Mouse (Mus musculus) CH12.LX (cell line): ENCODE data around the gene Nelfb.
A peak's percentile ranks its signal among the peaks of the same experiment; 100 is the strongest.

Source experiments
- CHD1 ChIP-seq: IDR thresholded peaks from 2 replicates; pipeline ENCODE4 v1.6.1; 2012; ENCODE audit warnings: low read depth, low read length, improper control_type of control experiment, inconsistent platforms
- CHD2 ChIP-seq: IDR thresholded peaks from 2 replicates; pipeline ENCODE4 v1.6.1; 2011; ENCODE audit warnings: low read length, improper control_type of control experiment
- CTCF ChIP-seq, 2 experiments: IDR thresholded peaks in 1 of 2; conservative IDR thresholded peaks in 1 of 2; 2 replicates each; pipeline ENCODE4 v1.5.1; 2011 to 2012; ENCODE audit warnings: low read depth in 2 of 2, low read length in 2 of 2, improper control_type of control experiment in 1 of 2, inconsistent platforms in 1 of 2, mild to moderate bottlenecking in 1 of 2, moderate library complexity in 1 of 2
- E2F4 ChIP-seq: IDR thresholded peaks from 2 replicates; pipeline ENCODE4 v1.6.1; 2011; ENCODE audit warnings: low read depth, low read length, improper control_type of control experiment; ENCODE audit not compliant: insufficient replicate concordance
- EP300 ChIP-seq: IDR thresholded peaks from 2 replicates; pipeline ENCODE4 v1.6.1; 2011; ENCODE audit warnings: low read length, improper control_type of control experiment
- MAX ChIP-seq: IDR thresholded peaks from 2 replicates; pipeline ENCODE4 v1.6.1; 2011; ENCODE audit warnings: low read length, improper control_type of control experiment
- MXI1 ChIP-seq: IDR thresholded peaks from 2 replicates; pipeline ENCODE4 v1.6.1; 2011; ENCODE audit warnings: mild to moderate bottlenecking, low read depth, low read length, improper control_type of control experiment
- POLR2A ChIP-seq: IDR thresholded peaks from 2 replicates; pipeline ENCODE4 v1.6.1; 2011; ENCODE audit warnings: low read depth, mild to moderate bottlenecking, improper control_type of control experiment, low read length
- POLR2AphosphoS2 ChIP-seq: IDR thresholded peaks from 2 replicates; pipeline ENCODE4 v1.6.1; 2011; ENCODE audit warnings: low read depth, low read length, improper control_type of control experiment
- UBTF ChIP-seq: IDR thresholded peaks from 2 replicates; pipeline ENCODE4 v1.6.1; 2012; ENCODE audit warnings: low read depth, mild to moderate bottlenecking, inconsistent platforms, low read length, improper control_type of control experiment, moderate library complexity
- USF1 ChIP-seq: IDR thresholded peaks from 2 replicates; pipeline ENCODE4 v1.6.1; 2014; ENCODE audit warnings: low read depth, mild to moderate bottlenecking, inconsistent platforms, low read length, improper control_type of control experiment
- USF2 ChIP-seq: conservative IDR thresholded peaks from 2 replicates; pipeline ENCODE4 v1.6.1; 2011; ENCODE audit warnings: low read depth, low read length, improper control_type of control experiment
- ZMIZ1 ChIP-seq: IDR thresholded peaks from 2 replicates; pipeline ENCODE4 v1.6.1; 2012; ENCODE audit warnings: low read depth, mild to moderate bottlenecking, inconsistent platforms, low read length, improper control_type of control experiment

DNA sequence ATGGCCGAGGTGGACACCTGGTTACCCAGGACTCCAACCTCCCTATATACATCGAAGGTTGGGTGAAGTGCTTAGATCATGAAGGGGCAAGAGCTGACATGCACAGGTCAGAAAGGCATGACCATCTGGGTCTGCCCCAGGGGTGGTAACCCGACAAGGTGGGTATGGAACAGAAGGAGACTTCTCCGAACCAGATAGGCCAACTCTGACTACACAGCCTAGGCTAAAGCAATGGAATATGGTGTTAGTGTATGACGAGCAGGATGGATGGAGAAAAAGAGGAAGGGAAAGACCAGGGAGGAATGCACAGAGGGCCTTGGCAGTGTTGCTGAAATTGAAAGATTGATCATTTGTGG, 24.7 kb downstream of the Nelfb start:
- TF ChIP-seq CHD1 (0 out of 2 replicates have a peak, but pooled peaks have one; percentile 25), EP300 (no peak), POLR2AphosphoS2 (no peak), CTCF (conservative IDR thresholded peaks at IDR 0.05 in 1 of 2, IDR thresholded peaks at IDR 0.05 in 1 of 2; ENCODE audit: low read depth in 2 of 2, low read length in 2 of 2) (no peak), MAX (no peak), E2F4 (no peak), MXI1 (no peak), CHD2 (no peak), USF2 (no peak), USF1 (no peak), ZMIZ1 (no peak), UBTF (no peak), POLR2A (no peak)
